Mouse (Mus musculus): ENCODE measurements around the gene Chil5.
A peak's percentile ranks its signal among the peaks of the same experiment; 100 is the strongest.
"Not testable (repeated sequence)": the region's sequence is repeated elsewhere in the genome, so short reads cannot be mapped to it uniquely, and the experiment has no call there.

Chil5 gene

GRCm38 (mm10) chr3:106032781-106033180 lies at the start of gene Chil5:
TSS of gene Chil5 (minus strand) at chr3:106032814.
- no peak for DNase-seq (ENCODE audit: low spot score in 2 of 2)

GRCm38 (mm10) chr3:106074824-106075223 lies 42.2 kb upstream of the Chil5 start:
- DNase-seq (ENCODE audit: low spot score in 2 of 2): no peak

GRCm38 (mm10) chr3:106070994-106071393 lies 38.4 kb upstream of the Chil5 start:
- DNase-seq (ENCODE audit: low spot score in 2 of 2): no peak

- DNase-seq (ENCODE audit: low spot score in 2 of 2): not testable (repeated sequence)
Measured at GRCm38 (mm10) chr3:106067707-106068106, 35.1 kb upstream of the Chil5 start.

GRCm38 (mm10) chr3:106057966-106058365 lies 25.4 kb upstream of the Chil5 start:
- DNase-seq (ENCODE audit: low spot score in 2 of 2): no peak

GRCm38 (mm10) chr3:106051896-106052295 lies 19.3 kb upstream of the Chil5 start:
- DNase-seq (ENCODE audit: low spot score in 2 of 2): no peak

GRCm38 (mm10) chr3:106040306-106040705 lies 7.7 kb upstream of the Chil5 start:
- DNase-seq (ENCODE audit: low spot score in 2 of 2): no peak

GRCm38 (mm10) chr3:106024135-106024534 lies 8.5 kb downstream of the Chil5 start:
- no peak for DNase-seq (ENCODE audit: low spot score in 2 of 2)

- DNase-seq (ENCODE audit: low spot score in 2 of 2): no peak
Measured at GRCm38 (mm10) chr3:106021840-106022239, 10.8 kb downstream of the Chil5 start.

GRCm38 (mm10) chr3:106014546-106014945 lies 18.1 kb downstream of the Chil5 start, which contains the start of gene Pifo:
TSS of gene Pifo (minus strand) at chr3:106014646.
- DNase-seq (ENCODE audit: low spot score in 2 of 2): no peak

GRCm38 (mm10) chr3:106003360-106003759 lies 29.3 kb downstream of the Chil5 start:
- not testable (repeated sequence) for DNase-seq (ENCODE audit: low spot score in 2 of 2)

GRCm38 (mm10) chr3:106001416-106002370 lies 30.9 kb downstream of the Chil5 start:
- peak in 1 of 2 experiments; percentile 32 for DNase-seq (ENCODE audit: low spot score in 2 of 2)

- DNase-seq (ENCODE audit: low spot score in 2 of 2): no peak
Measured at GRCm38 (mm10) chr3:106000707-106001375, 31.8 kb downstream of the Chil5 start.

- DNase-seq (ENCODE audit: low spot score in 2 of 2): no peak
Measured at GRCm38 (mm10) chr3:105994730-105995129, 37.9 kb downstream of the Chil5 start.

- no peak for DNase-seq (ENCODE audit: low spot score in 2 of 2)
Measured at GRCm38 (mm10) chr3:105991653-105992283, 40.8 kb downstream of the Chil5 start.

- not testable (repeated sequence) for DNase-seq (ENCODE audit: low spot score in 2 of 2)
Measured at GRCm38 (mm10) chr3:105989611-105990010, 43.0 kb downstream of the Chil5 start.

GRCm38 (mm10) chr3:105974174-105974573 lies 58.4 kb downstream of the Chil5 start:
- no peak for DNase-seq (ENCODE audit: low spot score in 2 of 2)

- no peak for DNase-seq (ENCODE audit: low spot score in 2 of 2)
Measured at GRCm38 (mm10) chr3:105973411-105973810, 59.2 kb downstream of the Chil5 start, which contains the start of gene Ovgp1. TSS of gene Ovgp1 (plus strand) at chr3:105973711.

- DNase-seq (ENCODE audit: low spot score in 2 of 2): no peak
Measured at GRCm38 (mm10) chr3:105971831-105972446, 60.7 kb downstream of the Chil5 start.
